Mouse (Mus musculus): Measurements from ENCODE around the gene Tmem11.

- TF ChIP-seq HCFC1 (IDR thresholded peaks at IDR 0.05; ENCODE audit: borderline replicate concordance, insufficient read depth, low read length), result no peak
- TF ChIP-seq ZC3H11A (IDR thresholded peaks at IDR 0.05; ENCODE audit: borderline replicate concordance, low read depth, low read length), result no peak
- TF ChIP-seq CHD2 (IDR thresholded peaks at IDR 0.05; ENCODE audit: low read depth, low read length), result no peak
- no peak for TF ChIP-seq MAFK (IDR thresholded peaks at IDR 0.05; ENCODE audit: insufficient read depth, low read depth, low read length)
Measured at GRCm38 (mm10) chr11:60922195-60922594, 43.1 kb upstream of the Tmem11 start.
